Mouse (Mus musculus) megakaryocyte, embryonic 14.5 days (primary cell): ENCODE results near the gene Amigo2.

Source experiments
- FLI1 ChIP-seq: IDR thresholded peaks from 2 replicates; pipeline ENCODE4 v1.6.1; 2012; ENCODE audit warnings: low read length, inconsistent platforms, mixed read lengths
- GATA1 ChIP-seq: IDR thresholded peaks from 3 replicates; pipeline ENCODE4 v1.6.1; 2012; ENCODE audit warnings: mixed read lengths, low read length, inconsistent platforms, borderline replicate concordance

GRCm38 (mm10) chr15:97277328-97277727 lies 30.2 kb upstream of the Amigo2 start:
- no peak for TF ChIP-seq GATA1
- no peak for TF ChIP-seq FLI1
